Mouse (Mus musculus) spleen, postnatal 36 days (tissue): ENCODE measurements around the gene Cask.

Source experiments
- DNase-seq, 2 experiments: peaks; one replicate each; pipeline ENCODE4 v3.0.0; 2022; ENCODE audit warnings: low spot score in 2 of 2, mixed read lengths in 1 of 2

Cask gene

DNA sequence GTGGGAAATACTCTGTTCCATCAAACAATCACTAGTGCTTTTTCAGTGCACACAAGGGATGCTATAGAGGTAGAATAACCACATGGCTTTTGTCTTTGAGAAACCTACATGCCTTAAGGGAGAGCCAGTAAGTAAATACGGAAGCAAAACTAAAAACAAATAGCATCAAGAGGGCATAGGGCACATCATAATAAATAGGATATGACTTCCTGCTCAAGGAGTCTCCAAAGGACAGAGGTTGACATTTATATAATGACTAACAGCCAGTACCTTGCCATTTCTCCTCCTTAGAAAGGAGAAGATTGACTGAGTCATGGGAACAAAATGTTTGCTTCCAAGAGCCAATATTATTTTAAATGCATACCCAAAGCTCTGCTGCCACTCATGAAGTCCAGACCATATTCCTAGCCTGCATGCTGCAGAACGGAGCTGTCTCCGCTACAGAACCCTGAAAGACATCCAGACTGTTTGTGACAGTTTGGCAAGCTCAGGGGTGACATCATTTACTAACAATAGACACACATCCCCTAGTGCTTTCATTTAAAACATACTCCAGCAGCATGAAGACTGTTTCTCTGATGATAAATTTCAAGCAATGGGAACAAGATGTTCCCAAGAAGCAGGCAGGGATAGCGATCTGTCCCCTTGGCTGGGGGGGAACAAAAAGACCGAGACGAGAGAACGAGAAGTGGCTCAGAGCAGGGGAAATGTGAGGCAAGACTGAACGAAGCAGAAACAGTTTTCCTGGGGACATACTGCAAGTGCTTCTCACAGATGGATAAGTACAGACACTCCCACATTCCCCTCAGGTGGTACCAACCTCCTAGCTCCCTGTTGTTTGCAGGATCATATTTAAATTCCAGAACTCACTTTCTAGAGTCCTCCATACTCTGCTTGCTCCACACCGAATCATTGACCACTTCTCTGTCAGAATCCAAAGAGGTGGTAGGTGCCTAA, 381.7 kb downstream of the Cask start:
- no peak for DNase-seq

GRCm38 (mm10) chrX:13467121-13467571, 384.0 kb downstream of the Cask start:
- no peak for DNase-seq
